Mouse (Mus musculus) adrenal gland, postnatal 10 days (tissue): ENCODE results near the gene Cox5b. TPM values are rescaled to one million over a fixed set of nuclear protein-coding genes. Genes with fewer than 3 reads are reported as not detected.

ENCODE experiments used
- DNase-seq: peaks from one replicate; pipeline ENCODE4 v3.0.0; 2021; ENCODE audit warnings: mixed read lengths
- total RNA-seq, 2 experiments: library from RNA; stranded (reverse); gene quantifications; 2 replicates each; pipeline ENCODE4 v1.2.3; 2021

Cox5b gene
- total RNA-seq, 2 experiments from 2014 or later, result 1,610 to 1,679 TPM

- peak; percentile 86 for DNase-seq
Measured at GRCm38 (mm10) chr1:36683810-36684467, 7.3 kb upstream of the Cox5b start.

- DNase-seq, result no peak
Measured at GRCm38 (mm10) chr1:36690671-36691235, 496 bp upstream of the Cox5b start.

GRCm38 (mm10) chr1:36694871-36695270 lies 3.6 kb downstream of the Cox5b start:
- no peak for DNase-seq

GRCm38 (mm10) chr1:36696411-36696810 lies 5.2 kb downstream of the Cox5b start:
- no peak for DNase-seq

GRCm38 (mm10) chr1:36697030-36697429 lies 5.8 kb downstream of the Cox5b start:
- no peak for DNase-seq

- no peak for DNase-seq
Measured at GRCm38 (mm10) chr1:36707166-36707565, 15.9 kb downstream of the Cox5b start.

- DNase-seq, result no peak
Measured at GRCm38 (mm10) chr1:36707797-36708196, 16.5 kb downstream of the Cox5b start.

GRCm38 (mm10) chr1:36708626-36709025 lies 17.4 kb downstream of the Cox5b start:
- no peak for DNase-seq

GRCm38 (mm10) chr1:36709055-36709853 lies 18.0 kb downstream of the Cox5b start:
- peak; percentile 54 for DNase-seq

GRCm38 (mm10) chr1:36709854-36710280 lies 18.6 kb downstream of the Cox5b start, which contains the start of gene 4933424G06Rik:
4933424G06Rik (plus strand) TSS chr1:36710149.
- DNase-seq, result peak; percentile 98

GRCm38 (mm10) chr1:36711104-36711503 lies 19.9 kb downstream of the Cox5b start:
- no peak for DNase-seq

GRCm38 (mm10) chr1:36714311-36714710 lies 23.1 kb downstream of the Cox5b start, which contains the start of gene Actr1b:
Actr1b (minus strand) TSS chr1:36714422.
- DNase-seq, result no peak

- no peak for DNase-seq
Measured at GRCm38 (mm10) chr1:36718786-36719185, 27.5 kb downstream of the Cox5b start.

GRCm38 (mm10) chr1:36723146-36724056 lies 32.2 kb downstream of the Cox5b start:
- no peak for DNase-seq

- DNase-seq, result no peak
Measured at GRCm38 (mm10) chr1:36724057-36724431, 32.8 kb downstream of the Cox5b start.

GRCm38 (mm10) chr1:36737300-36737699 lies 46.1 kb downstream of the Cox5b start:
- DNase-seq, result peak; percentile 89

GRCm38 (mm10) chr1:36739231-36739630 lies 48.0 kb downstream of the Cox5b start:
- no peak for DNase-seq

GRCm38 (mm10) chr1:36743046-36743445 lies 51.8 kb downstream of the Cox5b start:
- no peak for DNase-seq
